Mouse (Mus musculus): ENCODE results near the gene Tvp23a. TPM values are rescaled to one million over a fixed set of nuclear protein-coding genes. Genes with fewer than 3 reads are reported as not detected.

The Tvp23a gene
- polyA plus RNA-seq, 1 experiment from 2014 or later: 48.6 TPM

- no peak overlapping the region for H3K9ac ChIP-seq (replicated peaks; ENCODE audit: low read depth, low read length)
- no peak overlapping the region for H3K4me3 ChIP-seq (ENCODE audit: low read depth, low read length)
- H3K27me3 ChIP-seq (ENCODE audit: control insufficient read depth, insufficient read depth, low read length): no peaks in the 10 kb centered on the region
- WGBS: 61% methylated on average over 3 of the region's 3 CpGs
- no peak overlapping the region for H3K27ac ChIP-seq (ENCODE audit: low read depth, low read length)
- H3K4me2 ChIP-seq (ENCODE audit: low read depth, low read length): no peak overlapping the region
- no peaks in the 10 kb centered on the region for H3K4me1 ChIP-seq (ENCODE audit: control insufficient read depth, insufficient read depth, low read length)
- no peaks in the 10 kb centered on the region for H3K9me3 ChIP-seq (ENCODE audit: control insufficient read depth, low read length)
- no peaks in the 10 kb centered on the region for H3K36me3 ChIP-seq (ENCODE audit: control insufficient read depth, insufficient read depth, low read length)
- no peak for ATAC-seq (ENCODE audit: low read depth)
Measured at GRCm38 (mm10) chr16:10486993-10487392, 39.8 kb upstream of the Tvp23a start.

DNA sequence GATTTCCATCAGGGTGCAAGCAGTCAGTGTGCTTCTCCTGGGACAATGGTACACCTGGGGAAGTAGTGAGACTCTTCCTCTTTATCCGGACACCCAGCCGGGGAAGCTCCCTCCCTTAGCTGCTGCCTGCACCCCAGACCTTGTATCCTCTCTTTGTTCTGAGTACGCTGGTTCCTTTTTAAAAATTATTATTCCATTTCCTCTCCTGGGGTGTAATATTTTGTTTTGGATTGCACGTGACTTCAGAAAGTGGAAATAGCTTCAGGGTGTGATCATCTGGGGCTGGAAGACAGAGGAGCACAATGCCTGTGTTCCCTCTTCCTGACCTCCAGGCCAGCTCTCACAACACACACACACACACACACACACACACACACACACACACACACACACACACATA lies 35.2 kb upstream of the Tvp23a start:
- no peaks in the 10 kb centered on the region for H3K36me3 ChIP-seq (ENCODE audit: control insufficient read depth, insufficient read depth, low read length)
- no peak for ATAC-seq (ENCODE audit: low read depth)
- WGBS: 64% methylated on average over 4 of the region's 4 CpGs
- no peaks in the 10 kb centered on the region for H3K27me3 ChIP-seq (ENCODE audit: control insufficient read depth, insufficient read depth, low read length)
- no peak overlapping the region for H3K9ac ChIP-seq (replicated peaks; ENCODE audit: low read depth, low read length)
- no peak overlapping the region for H3K27ac ChIP-seq (ENCODE audit: low read depth, low read length)
- no peaks in the 10 kb centered on the region for H3K9me3 ChIP-seq (ENCODE audit: control insufficient read depth, low read length)
- H3K4me3 ChIP-seq (ENCODE audit: low read depth, low read length): no peak overlapping the region
- no peak overlapping the region for H3K4me2 ChIP-seq (ENCODE audit: low read depth, low read length)
- no peaks in the 10 kb centered on the region for H3K4me1 ChIP-seq (ENCODE audit: control insufficient read depth, insufficient read depth, low read length)

GRCm38 (mm10) chr16:10479857-10480256 lies 32.7 kb upstream of the Tvp23a start, which contains the start of gene Ciita:
Gene Ciita, plus strand, starts transcription at chr16:10480059.
- Histone ChIP-seq H3K9me3 (ENCODE audit: control insufficient read depth, low read length) (no peaks in the 10 kb centered on the region), H3K9ac (replicated peaks; ENCODE audit: low read depth, low read length) (no peak within 1 kb of the TSS), H3K4me2 (ENCODE audit: low read depth, low read length) (no peak within 1 kb of the TSS), H3K4me3 (ENCODE audit: low read depth, low read length) (no peak within 1 kb of the TSS), H3K27me3 (ENCODE audit: control insufficient read depth, insufficient read depth, low read length) (no peaks in the 10 kb centered on the region), H3K36me3 (ENCODE audit: control insufficient read depth, insufficient read depth, low read length) (no peaks in the 10 kb centered on the region), H3K27ac (ENCODE audit: low read depth, low read length) (no peak within 1 kb of the TSS), H3K4me1 (ENCODE audit: control insufficient read depth, insufficient read depth, low read length) (no peaks in the 10 kb centered on the region)
- ATAC-seq (ENCODE audit: low read depth): no peak
- WGBS: 83% methylated on average over 5 of the region's 5 CpGs

GRCm38 (mm10) chr16:10475919-10476318 lies 28.8 kb upstream of the Tvp23a start:
- ATAC-seq (ENCODE audit: low read depth): no peak
- H3K9ac ChIP-seq (replicated peaks; ENCODE audit: low read depth, low read length): no peak overlapping the region
- no peak overlapping the region for H3K4me2 ChIP-seq (ENCODE audit: low read depth, low read length)
- no peaks in the 10 kb centered on the region for H3K4me1 ChIP-seq (ENCODE audit: control insufficient read depth, insufficient read depth, low read length)
- no peaks in the 10 kb centered on the region for H3K27me3 ChIP-seq (ENCODE audit: control insufficient read depth, insufficient read depth, low read length)
- no peak overlapping the region for H3K27ac ChIP-seq (ENCODE audit: low read depth, low read length)
- 81% methylated on average over 2 of the region's 2 CpGs for WGBS
- H3K9me3 ChIP-seq (ENCODE audit: control insufficient read depth, low read length): no peaks in the 10 kb centered on the region
- no peak overlapping the region for H3K4me3 ChIP-seq (ENCODE audit: low read depth, low read length)
- H3K36me3 ChIP-seq (ENCODE audit: control insufficient read depth, insufficient read depth, low read length): no peaks in the 10 kb centered on the region

GRCm38 (mm10) chr16:10474956-10475355 lies 27.8 kb upstream of the Tvp23a start:
- Histone ChIP-seq H3K27me3 (ENCODE audit: control insufficient read depth, insufficient read depth, low read length) (no peaks in the 10 kb centered on the region), H3K4me1 (ENCODE audit: control insufficient read depth, insufficient read depth, low read length) (no peaks in the 10 kb centered on the region), H3K4me2 (ENCODE audit: low read depth, low read length) (no peak overlapping the region), H3K4me3 (ENCODE audit: low read depth, low read length) (no peak overlapping the region), H3K36me3 (ENCODE audit: control insufficient read depth, insufficient read depth, low read length) (no peaks in the 10 kb centered on the region), H3K9me3 (ENCODE audit: control insufficient read depth, low read length) (no peaks in the 10 kb centered on the region), H3K9ac (replicated peaks; ENCODE audit: low read depth, low read length) (no peak overlapping the region), H3K27ac (ENCODE audit: low read depth, low read length) (no peak overlapping the region)
- WGBS: 80% methylated on average over 3 of the region's 3 CpGs
- ATAC-seq (ENCODE audit: low read depth): no peak

DNA sequence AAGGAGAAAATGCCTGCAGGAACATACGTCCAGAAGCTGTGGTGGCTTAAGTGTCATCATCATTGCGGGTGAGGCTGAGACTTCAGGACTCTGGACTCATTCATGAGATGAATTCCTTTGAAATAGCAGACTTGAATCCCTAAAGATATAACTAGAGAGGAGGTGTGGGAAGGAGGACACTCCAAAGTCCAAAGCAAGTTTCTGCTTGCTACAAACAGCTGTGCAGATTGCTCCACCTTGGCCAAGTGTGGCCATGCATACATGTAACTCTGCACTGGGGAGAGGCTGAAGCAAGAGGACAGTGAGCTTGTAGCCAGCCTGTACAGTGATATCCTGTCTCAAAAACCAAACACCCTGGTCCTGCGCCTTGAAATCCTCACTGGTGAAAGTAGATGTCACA lies 24.8 kb upstream of the Tvp23a start:
- Histone ChIP-seq H3K27ac (ENCODE audit: low read depth, low read length) (no peak overlapping the region), H3K4me3 (ENCODE audit: low read depth, low read length) (no peak overlapping the region), H3K4me2 (ENCODE audit: low read depth, low read length) (no peak overlapping the region), H3K9me3 (ENCODE audit: control insufficient read depth, low read length) (no peaks in the 10 kb centered on the region), H3K27me3 (ENCODE audit: control insufficient read depth, insufficient read depth, low read length) (no peaks in the 10 kb centered on the region), H3K4me1 (ENCODE audit: control insufficient read depth, insufficient read depth, low read length) (no peaks in the 10 kb centered on the region), H3K9ac (replicated peaks; ENCODE audit: low read depth, low read length) (no peak overlapping the region), H3K36me3 (ENCODE audit: control insufficient read depth, insufficient read depth, low read length) (no peaks in the 10 kb centered on the region)
- 91% methylated on average over 3 of the region's 3 CpGs for WGBS
- ATAC-seq (ENCODE audit: low read depth): no peak

DNA sequence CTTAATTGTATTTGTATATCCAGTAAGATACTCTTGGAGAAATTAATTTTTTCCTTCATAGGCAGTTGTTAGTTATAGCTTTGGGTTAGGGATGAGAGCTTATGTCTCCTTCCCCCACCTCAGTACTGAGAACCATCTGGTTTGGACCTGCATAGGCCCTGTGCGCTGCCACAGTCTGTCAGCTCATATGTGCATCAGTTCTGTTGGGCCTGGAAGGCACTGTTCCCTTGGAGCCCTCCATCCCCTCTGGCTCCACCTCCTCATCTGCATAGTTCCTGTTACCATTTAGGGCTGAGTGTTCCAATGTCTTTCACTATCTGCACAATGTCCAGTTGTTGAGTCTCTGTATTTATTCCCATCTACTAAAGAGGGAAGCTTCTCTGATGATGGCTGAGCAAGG lies 21.0 kb upstream of the Tvp23a start:
- no peak overlapping the region for H3K9ac ChIP-seq (replicated peaks; ENCODE audit: low read depth, low read length)
- no peaks in the 10 kb centered on the region for H3K27me3 ChIP-seq (ENCODE audit: control insufficient read depth, insufficient read depth, low read length)
- H3K4me3 ChIP-seq (ENCODE audit: low read depth, low read length): no peak overlapping the region
- no peak overlapping the region for H3K4me2 ChIP-seq (ENCODE audit: low read depth, low read length)
- WGBS: 89% methylated on average over 1 of the region's 1 CpGs
- no peak overlapping the region for H3K27ac ChIP-seq (ENCODE audit: low read depth, low read length)
- H3K9me3 ChIP-seq (ENCODE audit: control insufficient read depth, low read length): no peaks in the 10 kb centered on the region
- no peak for ATAC-seq (ENCODE audit: low read depth)
- H3K36me3 ChIP-seq (ENCODE audit: control insufficient read depth, insufficient read depth, low read length): no peaks in the 10 kb centered on the region
- H3K4me1 ChIP-seq (ENCODE audit: control insufficient read depth, insufficient read depth, low read length): no peaks in the 10 kb centered on the region

DNA sequence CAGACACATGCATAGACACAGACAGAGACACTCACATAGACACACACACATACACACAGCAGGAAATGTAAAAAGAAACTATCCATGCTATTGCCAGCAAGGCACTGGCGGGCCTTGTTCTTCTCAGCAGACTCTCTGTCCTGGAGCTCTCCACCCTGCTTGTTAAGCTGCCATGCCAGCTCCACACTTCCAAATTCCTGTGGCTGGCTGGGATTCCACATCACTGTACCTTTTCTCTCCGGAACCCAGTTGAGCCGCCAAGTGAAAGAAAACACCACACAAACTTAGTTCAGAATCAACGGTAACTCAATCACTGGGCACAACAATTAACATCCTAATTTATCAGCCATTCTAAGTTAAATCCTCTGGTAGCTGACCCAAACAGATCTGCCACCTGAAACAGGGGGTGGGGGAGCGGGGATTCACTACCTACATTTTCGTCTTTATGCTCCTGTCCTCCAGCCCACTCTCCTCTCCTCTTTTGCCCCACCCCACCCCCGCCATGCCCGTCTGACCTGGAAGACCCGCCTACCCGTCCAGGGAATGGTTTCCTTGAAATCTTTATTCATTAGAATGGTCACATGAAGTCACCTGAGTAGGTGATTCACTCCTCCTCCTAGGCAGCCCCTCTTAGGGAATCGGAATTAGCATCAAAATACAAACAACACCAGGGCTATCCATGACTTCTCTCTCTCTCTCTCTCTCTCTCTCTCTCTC lies 20.4 kb upstream of the Tvp23a start:
- no peaks in the 10 kb centered on the region for H3K9me3 ChIP-seq (ENCODE audit: control insufficient read depth, low read length)
- no peak for ATAC-seq (ENCODE audit: low read depth)
- no peaks in the 10 kb centered on the region for H3K27me3 ChIP-seq (ENCODE audit: control insufficient read depth, insufficient read depth, low read length)
- no peak overlapping the region for H3K4me2 ChIP-seq (ENCODE audit: low read depth, low read length)
- no peak overlapping the region for H3K27ac ChIP-seq (ENCODE audit: low read depth, low read length)
- no peak overlapping the region for H3K9ac ChIP-seq (replicated peaks; ENCODE audit: low read depth, low read length)
- H3K4me1 ChIP-seq (ENCODE audit: control insufficient read depth, insufficient read depth, low read length): no peaks in the 10 kb centered on the region
- no peaks in the 10 kb centered on the region for H3K36me3 ChIP-seq (ENCODE audit: control insufficient read depth, insufficient read depth, low read length)
- WGBS: 45% methylated on average over 11 of the region's 11 CpGs
- H3K4me3 ChIP-seq (ENCODE audit: low read depth, low read length): no peak overlapping the region

DNA sequence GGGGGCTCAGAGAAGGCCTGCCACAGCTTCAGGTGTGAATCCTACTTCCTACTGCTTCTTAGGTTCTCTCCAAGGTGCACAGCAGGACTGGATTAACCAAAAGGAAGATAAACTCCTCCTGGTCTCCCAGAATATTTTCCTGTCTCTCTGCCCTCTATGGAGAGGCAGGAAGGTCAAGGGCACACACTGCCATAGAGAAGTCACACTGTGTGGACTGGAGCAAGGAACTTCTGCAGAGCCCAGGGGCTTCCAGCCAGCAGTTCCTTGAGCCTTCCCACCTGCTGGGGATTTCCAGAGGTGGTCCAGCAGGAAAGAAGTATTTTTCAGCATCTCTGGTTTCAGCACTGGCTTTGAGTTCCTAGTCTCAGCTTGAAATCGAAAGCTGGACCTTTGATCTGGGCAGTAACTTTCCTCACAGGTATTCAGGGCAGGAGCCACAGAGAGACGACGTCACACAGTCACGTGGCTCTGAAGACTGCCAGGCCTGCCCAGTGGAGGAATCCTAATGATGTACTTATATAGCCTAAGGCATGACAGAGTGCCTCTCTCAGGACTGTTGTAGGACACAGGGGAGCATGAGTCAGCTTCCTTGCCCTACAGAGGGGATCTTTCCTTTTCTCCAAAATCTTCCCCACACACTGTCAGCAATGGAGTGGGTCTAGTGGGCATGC lies 18.0 kb upstream of the Tvp23a start:
- Histone ChIP-seq H3K36me3 (ENCODE audit: control insufficient read depth, insufficient read depth, low read length) (no peaks in the 10 kb centered on the region), H3K9me3 (ENCODE audit: control insufficient read depth, low read length) (no peaks in the 10 kb centered on the region), H3K4me2 (ENCODE audit: low read depth, low read length) (no peak overlapping the region), H3K27me3 (ENCODE audit: control insufficient read depth, insufficient read depth, low read length) (no peaks in the 10 kb centered on the region), H3K4me3 (ENCODE audit: low read depth, low read length) (no peak overlapping the region), H3K27ac (ENCODE audit: low read depth, low read length) (no peak overlapping the region), H3K4me1 (ENCODE audit: control insufficient read depth, insufficient read depth, low read length) (no peaks in the 10 kb centered on the region), H3K9ac (replicated peaks; ENCODE audit: low read depth, low read length) (no peak overlapping the region)
- no peak for ATAC-seq (ENCODE audit: low read depth)
- WGBS: 27% methylated on average over 4 of the region's 4 CpGs
